Mouse (Mus musculus) neural tube, embryonic 13.5 days (tissue): Measurements from ENCODE around the gene Phf21b. TPM values are rescaled to one million over a fixed set of nuclear protein-coding genes. Genes with fewer than 3 reads are reported as not detected.

Experiments used
- ATAC-seq: fragments of 200-750 bp; cut with Nextera tagmentation; 2 replicates; pipeline ENCODE4 v1.8.0; 2017; ENCODE audit warnings: low read depth, mild to moderate bottlenecking, moderate TSS enrichment, moderate library complexity
- H3K27ac ChIP-seq: fragments of 300-500 bp; sonication (generic); replicated peaks from 2 replicates; pipeline ENCODE4 v1.5.1; 2015; ENCODE audit warnings: moderate library complexity, mild to moderate bottlenecking, inconsistent platforms
- H3K27me3 ChIP-seq: fragments of 300-500 bp; sonication (generic); 2 replicates; pipeline ENCODE4 v1.6.1; 2015; ENCODE audit warnings: mild to moderate bottlenecking, inconsistent platforms
- H3K36me3 ChIP-seq: fragments of 300-500 bp; sonication (generic); 2 replicates; pipeline ENCODE4 v1.6.1; 2015; ENCODE audit warnings: mild to moderate bottlenecking, inconsistent platforms
- H3K4me1 ChIP-seq: fragments of 300-500 bp; sonication (generic); replicated peaks from 2 replicates; pipeline ENCODE4 v1.6.1; 2015; ENCODE audit warnings: inconsistent platforms
- H3K4me2 ChIP-seq: fragments of 300-500 bp; sonication (generic); 2 replicates; pipeline ENCODE4 v1.6.1; 2015; ENCODE audit warnings: inconsistent platforms, mild to moderate bottlenecking, moderate library complexity
- H3K4me3 ChIP-seq: fragments of 300-500 bp; sonication (generic); 2 replicates; pipeline ENCODE4 v1.5.1; 2015; ENCODE audit warnings: mild to moderate bottlenecking, inconsistent platforms
- H3K9ac ChIP-seq: fragments of 300-500 bp; sonication (generic); 2 replicates; pipeline ENCODE4 v1.6.1; 2015; ENCODE audit warnings: moderate library complexity, mild to moderate bottlenecking, inconsistent platforms
- H3K9me3 ChIP-seq: fragments of 300-500 bp; sonication (generic); 2 replicates; pipeline ENCODE4 v1.6.1; 2016; ENCODE audit warnings: inconsistent platforms
- WGBS: fragments of 180-500 bp; shearing (Covaris S2); methylation state at CpG from one replicate; pipeline ENCODE4 v1.1.7; 2015; 5-methylcytosine and 5-hydroxymethylcytosine counted together
- polyA plus RNA-seq: library from polyadenylated mRNA; unstranded; fragments of >200 nt; fragmentation: Nextera tagmentation; extraction: Ambion mirVana; gene quantifications from 2 replicates; pipeline ENCODE4 v1.2.1, GENCODE M21; 2015

Phf21b gene
- polyA plus RNA-seq, 1 experiment from 2014 or later: 11.5 TPM

GRCm38 (mm10) chr15:84841925-84842821, 13.7 kb downstream of the Phf21b start:
- peaks cover 91% of the 10 kb centered on the region for H3K4me1 ChIP-seq

GRCm38 (mm10) chr15:84840560-84840959, 15.3 kb downstream of the Phf21b start:
- Histone ChIP-seq H3K4me3 (no peak overlapping the region), H3K9me3 (no peaks in the 10 kb centered on the region), H3K9ac (no peak overlapping the region), H3K4me2 (no peak overlapping the region), H3K27ac (0 out of 2 replicates have a peak overlapping the region, but pooled peaks have one; percentile 39), H3K4me1 (peaks cover 90% of the 10 kb centered on the region), H3K27me3 (no peaks in the 10 kb centered on the region), H3K36me3 (no peaks in the 10 kb centered on the region; the same call in 1 of the 2 replicates)
- no peak for ATAC-seq
- WGBS: 78% methylated on average over 3 of the region's 3 CpGs

More at GRCm38 (mm10) chr15:84841925-84842821, 13.7 kb downstream of the Phf21b start:
- peak; percentile 67 for ATAC-seq
- Histone ChIP-seq H3K36me3 (no peaks in the 10 kb centered on the region; the same call in 1 of the 2 replicates), H3K27me3 (no peaks in the 10 kb centered on the region), H3K4me3 (no peak overlapping the region), H3K27ac (peak overlapping the region; percentile 84), H3K9ac (peak overlapping the region; percentile 38; the same call in 1 of the 2 replicates), H3K9me3 (no peaks in the 10 kb centered on the region), H3K4me2 (peak overlapping the region; percentile 40)
- WGBS: 20% methylated on average over 19 of the region's 19 CpGs

GRCm38 (mm10) chr15:84839521-84839920, 16.3 kb downstream of the Phf21b start:
- H3K9me3 ChIP-seq: no peaks in the 10 kb centered on the region
- no peak overlapping the region for H3K4me3 ChIP-seq
- H3K36me3 ChIP-seq: no peaks in the 10 kb centered on the region; the same call in 1 of the 2 replicates
- peaks cover 85% of the 10 kb centered on the region for H3K4me1 ChIP-seq
- H3K4me2 ChIP-seq: no peak overlapping the region
- ATAC-seq: no peak
- 0 out of 2 replicates have a peak overlapping the region, but pooled peaks have one; percentile 3 for H3K9ac ChIP-seq
- 45% methylated on average over 3 of the region's 3 CpGs for WGBS
- peak overlapping the region; percentile 24; the same call in 1 of the 2 replicates for H3K27ac ChIP-seq
- H3K27me3 ChIP-seq: no peaks in the 10 kb centered on the region

GRCm38 (mm10) chr15:84837896-84838295, 18.0 kb downstream of the Phf21b start:
- H3K36me3 ChIP-seq: no peaks in the 10 kb centered on the region; the same call in 1 of the 2 replicates
- 89% methylated on average over 6 of the region's 6 CpGs for WGBS
- no peak overlapping the region for H3K4me2 ChIP-seq
- H3K27ac ChIP-seq: no peak overlapping the region
- H3K27me3 ChIP-seq: no peaks in the 10 kb centered on the region
- no peaks in the 10 kb centered on the region for H3K9me3 ChIP-seq
- no peak for ATAC-seq
- H3K9ac ChIP-seq: no peak overlapping the region
- H3K4me3 ChIP-seq: no peak overlapping the region
- peaks cover 85% of the 10 kb centered on the region for H3K4me1 ChIP-seq

- Histone ChIP-seq H3K27me3 (no peaks in the 10 kb centered on the region), H3K9me3 (no peaks in the 10 kb centered on the region), H3K36me3 (no peaks in the 10 kb centered on the region), H3K27ac (peak overlapping the region; percentile 74), H3K9ac (no peak overlapping the region), H3K4me3 (no peak overlapping the region), H3K4me1 (peaks cover 75% of the 10 kb centered on the region), H3K4me2 (no peak overlapping the region)
- WGBS: 14% methylated on average over 15 of the region's 15 CpGs
- peak; percentile 37 for ATAC-seq
Measured at GRCm38 (mm10) chr15:84829416-84829815, 26.4 kb downstream of the Phf21b start.

GRCm38 (mm10) chr15:84828603-84829002, 27.2 kb downstream of the Phf21b start:
- WGBS: 56% methylated on average over 12 of the region's 12 CpGs
- Histone ChIP-seq H3K9ac (peak overlapping the region; percentile 34; the same call in 1 of the 2 replicates), H3K4me2 (no peak overlapping the region), H3K36me3 (no peaks in the 10 kb centered on the region), H3K9me3 (no peaks in the 10 kb centered on the region), H3K4me1 (peaks cover 66% of the 10 kb centered on the region), H3K4me3 (no peak overlapping the region), H3K27ac (peak overlapping the region; percentile 74), H3K27me3 (no peaks in the 10 kb centered on the region)
- 0 out of 2 replicates have a peak, but pooled peaks have one; percentile 19 for ATAC-seq

- WGBS: 86% methylated on average over 4 of the region's 4 CpGs
Measured at GRCm38 (mm10) chr15:84823086-84823485, 32.8 kb downstream of the Phf21b start.

GRCm38 (mm10) chr15:84820811-84821210, 35.0 kb downstream of the Phf21b start:
- H3K4me2 ChIP-seq: no peak overlapping the region
- H3K27me3 ChIP-seq: no peaks in the 10 kb centered on the region
- H3K36me3 ChIP-seq: peaks cover 8% of the 10 kb centered on the region
- no peak overlapping the region for H3K4me3 ChIP-seq
- no peak overlapping the region for H3K9ac ChIP-seq
- H3K9me3 ChIP-seq: no peaks in the 10 kb centered on the region
- no peak for ATAC-seq
- H3K27ac ChIP-seq: no peak overlapping the region
- peaks cover 53% of the 10 kb centered on the region for H3K4me1 ChIP-seq
- 86% methylated on average over 4 of the region's 4 CpGs for WGBS

More at GRCm38 (mm10) chr15:84823086-84823485, 32.8 kb downstream of the Phf21b start:
- Histone ChIP-seq H3K27me3 (no peaks in the 10 kb centered on the region), H3K4me3 (no peak overlapping the region), H3K27ac (no peak overlapping the region), H3K4me2 (no peak overlapping the region), H3K9me3 (no peaks in the 10 kb centered on the region), H3K4me1 (peaks cover 42% of the 10 kb centered on the region), H3K36me3 (no peaks in the 10 kb centered on the region), H3K9ac (no peak overlapping the region)
- ATAC-seq: no peak

GRCm38 (mm10) chr15:84818284-84818683, 37.6 kb downstream of the Phf21b start:
- Histone ChIP-seq H3K36me3 (peaks cover 8% of the 10 kb centered on the region), H3K27me3 (no peaks in the 10 kb centered on the region), H3K4me3 (no peak overlapping the region), H3K27ac (peak overlapping the region; percentile 38; the same call in 1 of the 2 replicates), H3K9me3 (no peaks in the 10 kb centered on the region), H3K9ac (no peak overlapping the region), H3K4me2 (no peak overlapping the region), H3K4me1 (peaks cover 78% of the 10 kb centered on the region)
- no peak for ATAC-seq
- 56% methylated on average over 11 of the region's 11 CpGs for WGBS

GRCm38 (mm10) chr15:84817589-84817988, 38.3 kb downstream of the Phf21b start:
- peaks cover 85% of the 10 kb centered on the region for H3K4me1 ChIP-seq
- H3K27ac ChIP-seq: no peak overlapping the region
- no peak for ATAC-seq
- H3K9ac ChIP-seq: no peak overlapping the region
- WGBS: 69% methylated on average over 3 of the region's 3 CpGs
- H3K4me3 ChIP-seq: no peak overlapping the region
- no peaks in the 10 kb centered on the region for H3K27me3 ChIP-seq
- H3K36me3 ChIP-seq: peaks cover 8% of the 10 kb centered on the region
- no peak overlapping the region for H3K4me2 ChIP-seq
- H3K9me3 ChIP-seq: no peaks in the 10 kb centered on the region

GRCm38 (mm10) chr15:84815171-84815570, 40.7 kb downstream of the Phf21b start:
- 18% methylated on average over 4 of the region's 4 CpGs for WGBS
- no peak overlapping the region for H3K9ac ChIP-seq
- H3K36me3 ChIP-seq: peaks cover 8% of the 10 kb centered on the region
- H3K27ac ChIP-seq: peak overlapping the region; percentile 35
- H3K27me3 ChIP-seq: no peaks in the 10 kb centered on the region
- H3K4me1 ChIP-seq: peaks cover 99% of the 10 kb centered on the region
- no peak overlapping the region for H3K4me3 ChIP-seq
- H3K9me3 ChIP-seq: no peaks in the 10 kb centered on the region
- ATAC-seq: no peak
- no peak overlapping the region for H3K4me2 ChIP-seq

GRCm38 (mm10) chr15:84812831-84813357, 43.0 kb downstream of the Phf21b start:
- H3K27me3 ChIP-seq: no peaks in the 10 kb centered on the region
- H3K36me3 ChIP-seq: peaks cover 8% of the 10 kb centered on the region
- H3K4me2 ChIP-seq: no peak overlapping the region
- no peak overlapping the region for H3K9ac ChIP-seq
- 44% methylated on average over 11 of the region's 11 CpGs for WGBS
- peaks cover 95% of the 10 kb centered on the region for H3K4me1 ChIP-seq
- H3K9me3 ChIP-seq: no peaks in the 10 kb centered on the region
- peak overlapping the region; percentile 72 for H3K27ac ChIP-seq
- ATAC-seq: peak; percentile 28; the same call in 1 of the 2 replicates
- no peak overlapping the region for H3K4me3 ChIP-seq
